Mouse (Mus musculus) stomach, postnatal 0 days (tissue): Measurements from ENCODE around the gene Abat. TPM values are rescaled to one million over a fixed set of nuclear protein-coding genes. Genes with fewer than 3 reads are reported as not detected.
A peak's percentile ranks its signal among the peaks of the same experiment; 100 is the strongest.

Experiments used
- ATAC-seq: fragments of 200-750 bp; cut with Nextera tagmentation; 2 replicates; pipeline ENCODE4 v1.8.0; 2017; ENCODE audit not compliant: low FRiP score, low TSS enrichment
- DNase-seq: peaks from one replicate; pipeline ENCODE4 v3.0.0-alpha.2; 2016; ENCODE audit warnings: low spot score
- H3K27ac ChIP-seq: fragments of 300-500 bp; sonication (generic); replicated peaks from 2 replicates; pipeline ENCODE4 v1.5.1; 2014; ENCODE audit warnings: mild to moderate bottlenecking, control low read depth
- H3K27me3 ChIP-seq: fragments of 300-500 bp; sonication (generic); 2 replicates; pipeline ENCODE4 v1.6.1; 2014; ENCODE audit warnings: low read length; ENCODE audit not compliant: control insufficient read depth, insufficient read depth
- H3K36me3 ChIP-seq: fragments of 300-500 bp; sonication (generic); 2 replicates; pipeline ENCODE4 v1.6.1; 2014; ENCODE audit warnings: low read length, mixed read lengths; ENCODE audit not compliant: control insufficient read depth, insufficient read depth
- H3K4me1 ChIP-seq: fragments of 300-500 bp; sonication (generic); replicated peaks from 2 replicates; pipeline ENCODE4 v1.6.1; 2014; ENCODE audit warnings: antibody characterized with exemption; ENCODE audit not compliant: control insufficient read depth, insufficient read depth
- H3K4me2 ChIP-seq: fragments of 300-500 bp; sonication (generic); replicated peaks from 2 replicates; pipeline ENCODE4 v1.6.1; 2014; ENCODE audit warnings: low read depth, mild to moderate bottlenecking, control low read depth, moderate library complexity
- H3K4me3 ChIP-seq: fragments of 300-500 bp; sonication (generic); 2 replicates; pipeline ENCODE4 v1.5.1; 2014; ENCODE audit warnings: low read depth, low read length, control low read depth
- H3K9ac ChIP-seq: fragments of 300-500 bp; sonication (generic); 2 replicates; pipeline ENCODE4 v1.6.1; 2014; ENCODE audit warnings: mild to moderate bottlenecking, low read length, control low read depth, mixed read lengths
- H3K9me3 ChIP-seq: fragments of 300-500 bp; sonication (generic); 2 replicates; pipeline ENCODE4 v1.6.1; 2016; ENCODE audit warnings: low read length; ENCODE audit not compliant: control insufficient read depth
- CTCF ChIP-seq: IDR thresholded peaks from 2 replicates; pipeline ENCODE4 v1.5.1; 2016; ENCODE audit warnings: antibody characterized with exemption, low read depth, mild to moderate bottlenecking, moderate library complexity
- EP300 ChIP-seq: optimal IDR thresholded peaks from 2 replicates; pipeline ENCODE3; 2016; ENCODE audit warnings: antibody characterized with exemption
- WGBS: fragments of 180-500 bp; shearing (Covaris S2); extraction: QIAGEN DNeasy Blood & Tissue Kit; methylation state at CpG from one replicate; pipeline ENCODE4 v1.1.7; 2014; 5-methylcytosine and 5-hydroxymethylcytosine counted together
- polyA plus RNA-seq: library from polyadenylated mRNA; unstranded; fragments of >200 nt; fragmentation: Nextera tagmentation; extraction: Ambion mirVana; gene quantifications from 2 replicates; pipeline ENCODE4 v1.2.1, GENCODE M21; 2015

Gene Abat
- polyA plus RNA-seq, result 4.1 and 4.2 TPM in 2 replicates

DNA sequence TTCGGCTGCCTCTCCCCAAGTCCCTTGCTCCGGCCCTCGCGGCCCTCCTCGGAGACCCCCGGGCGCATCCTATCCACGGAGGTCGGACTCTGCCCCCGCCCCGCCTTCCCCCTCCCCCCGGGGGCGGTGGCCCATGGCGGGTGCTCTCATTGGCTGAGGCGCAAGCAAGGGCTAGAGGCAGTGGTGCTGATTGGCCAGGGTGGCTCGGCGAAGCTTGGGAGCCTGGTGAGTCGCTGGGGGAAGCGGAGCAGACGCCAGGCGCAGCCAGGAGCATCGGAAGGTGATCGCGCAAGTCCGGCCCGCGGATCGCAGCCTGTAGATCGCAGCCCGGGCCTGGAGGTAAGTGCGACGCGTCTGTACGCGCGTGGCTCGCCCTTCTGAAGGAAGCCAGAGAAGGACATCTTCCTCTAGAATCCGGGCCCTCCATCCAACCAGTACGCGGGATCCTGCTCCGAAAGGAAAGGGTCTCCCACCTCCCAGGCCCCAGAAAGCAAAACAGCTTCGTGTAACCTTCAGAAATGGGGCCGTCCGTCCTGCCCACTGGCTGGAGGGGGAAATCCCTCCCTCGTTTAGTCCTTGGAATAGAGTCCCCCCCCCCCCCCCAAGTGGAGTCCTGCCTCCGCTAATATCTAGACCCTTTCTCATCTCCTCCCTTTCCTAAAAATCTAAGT is at the start of gene Abat:
Gene Abat, plus strand, starts transcription at position 194 of the 671 bp plus-strand sequence.
- Histone ChIP-seq H3K4me1 (no peaks in the 10 kb centered on the region), H3K9me3 (no peaks in the 10 kb centered on the region), H3K9ac (peak within 1 kb of the TSS; percentile 64), H3K36me3 (no peaks in the 10 kb centered on the region), H3K4me3 (peak within 1 kb of the TSS; percentile 45), H3K27me3 (no peaks in the 10 kb centered on the region; the same call in 1 of the 2 replicates), H3K27ac (no peak within 1 kb of the TSS), H3K4me2 (peak within 1 kb of the TSS; percentile 74)
- TF ChIP-seq CTCF (no peak), EP300 (no peak)
- peak; percentile 89 for DNase-seq
- ATAC-seq, result peak; percentile 99
- WGBS, result 2% methylated on average over 41 of the region's 46 CpGs

DNA sequence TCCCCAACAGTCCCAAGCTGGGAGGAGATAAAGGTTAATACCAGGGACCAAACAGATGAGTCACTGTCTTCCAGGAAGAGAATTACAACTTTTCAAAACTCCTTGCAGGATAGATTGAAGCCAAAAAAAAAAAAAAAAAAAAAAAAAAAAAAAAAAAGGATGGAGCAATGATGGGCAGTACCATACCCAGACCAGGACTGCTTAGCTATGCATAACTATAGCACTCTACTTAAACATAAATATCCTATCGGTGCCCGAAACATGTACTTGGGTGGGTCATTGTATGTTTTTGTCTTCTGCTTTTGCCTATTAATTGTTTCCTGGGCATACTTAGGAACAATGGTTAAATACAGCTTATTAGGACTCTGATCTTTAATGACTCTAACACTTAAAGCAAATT is 43.1 kb upstream of the Abat start:
- 73% methylated on average over 2 of the region's 2 CpGs for WGBS
- H3K36me3 ChIP-seq, result no peaks in the 10 kb centered on the region
- ATAC-seq, result peak; percentile 27; the same call in 1 of the 2 replicates
- TF ChIP-seq CTCF, result no peak
- TF ChIP-seq EP300, result no peak
- DNase-seq, result no peak
- H3K9ac ChIP-seq, result no peak overlapping the region
- H3K4me1 ChIP-seq, result no peaks in the 10 kb centered on the region
- H3K9me3 ChIP-seq, result no peaks in the 10 kb centered on the region
- peak overlapping the region; percentile 68 for H3K4me3 ChIP-seq
- no peaks in the 10 kb centered on the region for H3K27me3 ChIP-seq
- H3K27ac ChIP-seq, result no peak overlapping the region
- peak overlapping the region; percentile 84 for H3K4me2 ChIP-seq

DNA sequence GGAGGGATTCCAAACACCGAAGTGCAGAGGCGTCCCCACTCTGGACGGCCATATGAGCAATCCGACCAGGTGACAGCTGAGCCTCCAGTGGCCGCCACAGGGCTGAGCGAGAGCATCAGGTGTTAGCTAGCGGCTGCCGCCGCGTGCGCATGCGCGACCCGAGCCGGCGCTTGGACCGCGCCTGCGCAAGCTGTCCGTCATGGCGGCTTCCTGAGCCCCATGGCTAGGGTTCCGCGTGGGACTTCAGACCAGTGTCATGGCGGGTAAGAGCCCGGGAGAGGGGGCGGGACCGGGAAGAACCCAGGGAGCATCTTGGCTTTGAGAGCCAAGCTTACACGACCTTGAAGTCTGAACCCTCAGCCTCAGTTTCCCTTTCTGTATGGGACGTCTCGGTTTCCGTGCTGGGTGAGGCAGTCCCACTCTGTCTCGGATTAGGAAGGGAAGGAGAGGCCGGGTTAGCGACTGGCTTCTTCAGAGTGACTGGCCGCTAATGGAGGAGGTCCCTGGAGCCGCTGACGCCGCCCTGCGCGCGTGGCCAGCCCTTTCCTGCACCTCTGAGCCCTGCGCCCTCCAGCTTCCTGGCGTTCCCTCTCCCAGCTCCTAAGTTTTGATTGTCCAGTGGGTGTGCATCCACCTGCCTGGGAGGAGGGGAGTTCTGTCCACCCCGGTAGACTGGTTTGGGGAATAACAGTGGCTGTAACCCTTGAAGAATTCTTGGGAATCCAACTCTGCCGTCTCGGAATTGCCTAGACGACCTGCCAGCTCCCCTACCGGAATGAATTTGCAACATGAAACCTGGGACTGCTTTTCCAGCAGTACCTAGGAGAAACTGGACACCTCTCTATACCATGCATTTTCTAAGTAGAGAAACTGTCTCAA is 42.4 kb upstream of the Abat start, which contains the start of gene Mettl22:
Gene Mettl22, plus strand, starts transcription at position 186 of the 879 bp plus-strand sequence.
- DNase-seq (peak; percentile 91), ATAC-seq (peak; percentile 99)
- under 1% methylated on average over 47 of the region's 48 CpGs for WGBS
- Histone ChIP-seq H3K4me1 (no peaks in the 10 kb centered on the region), H3K4me2 (peak within 1 kb of the TSS; percentile 84), H3K4me3 (peak within 1 kb of the TSS; percentile 68), H3K27me3 (no peaks in the 10 kb centered on the region), H3K36me3 (no peaks in the 10 kb centered on the region), H3K27ac (peak within 1 kb of the TSS; percentile 86), H3K9ac (peak within 1 kb of the TSS; percentile 72), H3K9me3 (no peaks in the 10 kb centered on the region)
- no peak for TF ChIP-seq EP300
- peak; percentile 48 for TF ChIP-seq CTCF

DNA sequence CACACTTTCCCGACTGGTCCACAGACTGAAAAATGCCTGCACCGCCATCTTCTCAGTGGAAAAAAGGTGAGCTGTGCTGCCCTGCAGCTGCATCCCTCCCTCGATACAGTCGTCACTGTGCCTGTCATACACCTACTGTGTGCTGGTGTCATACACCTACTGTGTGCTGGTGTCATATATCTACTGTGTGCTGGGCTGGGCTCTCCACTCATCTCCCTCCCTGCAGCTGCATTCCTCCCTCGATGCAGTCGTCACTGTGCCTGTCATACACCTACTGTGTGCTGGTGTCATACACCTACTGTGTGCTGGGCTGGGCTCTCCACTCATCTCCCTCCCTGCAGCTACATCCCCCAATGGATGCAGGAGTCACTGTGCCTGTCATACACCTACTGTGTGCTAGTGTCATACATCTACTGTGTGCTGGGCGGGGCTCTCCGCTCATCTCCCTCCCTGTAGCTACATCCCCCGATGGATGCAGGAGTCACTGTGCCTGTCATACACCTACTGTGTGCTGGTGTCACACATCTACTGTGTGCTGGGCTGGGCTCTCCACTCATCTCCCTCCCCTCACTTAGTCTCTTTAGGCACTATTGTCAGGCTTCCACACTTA is 25.7 kb upstream of the Abat start:
- Histone ChIP-seq H3K9ac (no peak overlapping the region), H3K27me3 (no peaks in the 10 kb centered on the region), H3K4me3 (no peak overlapping the region), H3K4me1 (no peaks in the 10 kb centered on the region), H3K27ac (no peak overlapping the region), H3K9me3 (no peaks in the 10 kb centered on the region), H3K36me3 (no peaks in the 10 kb centered on the region; the same call in 1 of the 2 replicates), H3K4me2 (no peak overlapping the region)
- 93% methylated on average over 9 of the region's 9 CpGs for WGBS
- ATAC-seq (no peak), DNase-seq (no peak)
- TF ChIP-seq EP300 (no peak), CTCF (no peak)

DNA sequence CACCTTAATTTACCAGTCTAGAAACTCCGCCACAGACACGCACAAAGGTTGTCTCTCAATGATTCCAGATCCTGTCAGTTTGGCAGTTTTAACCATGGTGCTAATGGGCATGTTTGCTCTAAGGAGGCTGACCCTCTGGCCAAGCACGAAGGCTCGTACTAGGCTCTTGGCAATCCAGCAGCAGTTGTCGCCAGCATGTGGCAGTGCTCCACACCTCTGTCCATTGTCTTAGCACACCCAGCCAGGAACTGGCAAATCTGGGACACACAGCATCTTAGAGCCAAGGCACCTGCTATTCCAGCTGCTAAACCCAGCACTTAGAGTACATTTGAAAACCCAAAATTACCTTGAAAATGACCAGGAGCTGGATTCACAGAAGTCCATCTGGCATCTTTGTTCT is 23.9 kb upstream of the Abat start:
- Histone ChIP-seq H3K27me3 (no peaks in the 10 kb centered on the region), H3K27ac (no peak overlapping the region), H3K36me3 (no peaks in the 10 kb centered on the region; the same call in 1 of the 2 replicates), H3K9me3 (no peaks in the 10 kb centered on the region), H3K9ac (no peak overlapping the region), H3K4me3 (no peak overlapping the region), H3K4me2 (no peak overlapping the region), H3K4me1 (no peaks in the 10 kb centered on the region)
- 87% methylated on average over 5 of the region's 5 CpGs for WGBS
- no peak for ATAC-seq
- no peak for TF ChIP-seq EP300
- TF ChIP-seq CTCF, result no peak
- DNase-seq, result no peak
